Mouse (Mus musculus) layer of hippocampus, adult 9-11 months (tissue): ENCODE data around the gene Btbd2.

Source experiments
- DNase-seq: peaks from one replicate; pipeline ENCODE4 v3.0.0; 2022

Btbd2 gene

DNA sequence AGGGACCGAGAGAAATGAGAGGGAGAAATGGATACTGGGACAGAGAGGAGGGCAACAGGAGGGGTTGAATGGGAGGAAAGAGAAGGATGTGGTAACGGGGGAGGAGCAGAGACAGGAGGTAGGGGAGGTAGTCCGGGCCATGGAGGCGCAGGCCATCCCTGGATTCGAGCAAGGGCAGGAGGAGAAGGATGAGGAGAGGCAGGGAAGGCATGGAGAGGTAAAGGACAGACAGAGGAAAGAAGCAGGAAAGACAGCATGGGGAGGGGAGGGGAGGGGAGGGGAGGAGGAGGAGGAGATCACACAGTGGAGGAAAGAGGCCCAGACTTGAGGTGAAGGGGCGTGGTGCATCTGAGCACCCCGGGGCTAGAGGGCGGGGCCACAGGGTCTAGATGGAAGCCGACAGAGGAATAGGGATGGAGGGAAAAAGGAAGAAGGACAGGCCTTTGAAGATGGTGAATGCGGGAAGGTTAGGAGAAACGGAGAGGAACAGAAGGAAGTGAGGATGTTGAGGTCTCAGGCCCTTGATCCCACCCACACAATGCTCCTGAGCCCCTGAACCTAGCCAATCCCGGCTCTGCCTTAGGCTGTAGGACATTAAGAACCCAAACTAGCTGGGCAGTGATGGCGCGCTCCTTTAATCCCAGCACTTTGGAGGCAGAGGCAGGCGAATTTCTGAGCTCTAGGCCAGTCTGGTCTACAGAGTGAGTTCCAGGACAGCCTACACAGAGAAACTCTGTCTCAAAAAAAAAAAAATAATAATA, at the start of gene Btbd2:
TSS of gene Btbd2 (minus strand) at position 209 of the 761 bp plus-strand sequence.
- no peak for DNase-seq

DNA sequence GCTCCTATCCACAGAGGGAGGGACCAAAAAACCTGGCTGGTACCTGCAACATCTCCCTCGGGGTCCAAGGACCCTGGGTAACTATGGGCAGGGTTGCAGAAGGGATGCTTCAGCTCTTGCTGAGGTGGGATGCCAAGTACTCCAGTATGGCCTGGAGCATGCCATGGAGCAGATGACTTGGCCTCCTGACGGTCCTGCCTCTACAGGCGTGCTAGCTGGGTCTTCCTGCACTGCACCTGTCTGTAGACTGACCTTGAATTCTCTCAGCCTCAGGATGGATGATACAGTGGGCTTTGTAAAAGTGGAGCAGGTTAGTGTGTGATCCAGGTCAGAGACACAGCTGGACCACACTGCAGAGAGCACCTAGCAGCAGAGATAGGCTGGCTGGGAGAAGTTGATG, 48.6 kb upstream of the Btbd2 start:
- no peak for DNase-seq

DNA sequence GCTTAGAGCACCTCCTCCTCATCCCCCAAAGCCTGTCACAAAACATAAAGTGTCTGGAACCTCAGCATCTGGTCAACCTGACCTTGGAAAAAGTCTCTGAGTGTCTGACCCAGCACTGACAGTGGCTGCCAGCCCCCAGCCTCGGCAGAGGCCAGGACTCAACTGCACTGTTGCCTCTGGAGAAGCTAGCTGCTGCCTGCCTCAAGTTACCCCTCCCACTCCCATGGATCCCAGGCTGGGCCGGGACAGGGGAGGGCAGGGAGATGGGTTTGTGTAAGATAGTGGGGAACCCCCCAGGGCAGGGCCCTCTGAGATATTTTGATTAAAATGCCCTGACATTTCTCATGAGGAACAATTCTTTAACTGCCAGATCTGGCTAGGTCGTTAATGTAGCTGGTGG, 48.2 kb upstream of the Btbd2 start:
- DNase-seq: no peak

DNA sequence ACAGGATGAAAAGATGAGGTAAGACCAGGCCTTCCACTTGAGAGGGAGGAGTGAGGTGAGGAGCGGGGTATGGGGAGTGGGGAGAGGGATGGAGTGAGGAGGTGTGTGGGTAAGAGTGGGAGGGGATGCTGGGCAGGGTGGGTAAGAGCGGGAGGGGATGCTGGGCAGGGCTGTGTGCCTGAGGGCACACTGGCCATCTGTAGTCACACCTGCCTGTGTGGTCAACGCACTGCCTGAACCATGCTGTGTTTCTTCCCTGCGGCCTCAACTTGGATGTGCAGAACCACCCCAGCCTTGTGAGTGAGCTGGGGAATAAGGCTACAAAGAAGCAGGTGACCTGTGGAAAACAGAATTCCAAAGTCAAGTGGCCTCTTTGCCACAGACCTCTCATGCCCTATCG, 47.5 kb upstream of the Btbd2 start:
- no peak for DNase-seq

DNA sequence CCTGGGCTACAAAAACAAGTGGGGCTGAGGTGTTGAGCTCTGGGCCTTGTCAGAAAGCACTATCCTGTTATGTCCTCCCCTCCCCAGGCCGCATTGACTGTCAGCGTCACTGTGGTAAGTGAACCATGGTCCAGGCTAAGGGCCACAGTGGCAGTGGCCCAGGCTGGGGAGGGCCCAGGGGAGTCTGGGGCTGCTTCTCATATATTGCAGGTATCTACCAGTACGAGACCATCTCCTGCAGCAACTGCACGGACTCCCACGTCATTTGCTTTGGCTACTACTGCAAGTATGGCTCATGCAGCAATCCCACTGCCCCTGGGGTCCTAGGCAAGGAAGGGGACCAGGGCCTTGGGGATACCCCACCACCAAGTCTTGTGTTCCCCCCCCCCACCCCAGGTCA, 46.8 kb upstream of the Btbd2 start:
- DNase-seq: no peak

DNA sequence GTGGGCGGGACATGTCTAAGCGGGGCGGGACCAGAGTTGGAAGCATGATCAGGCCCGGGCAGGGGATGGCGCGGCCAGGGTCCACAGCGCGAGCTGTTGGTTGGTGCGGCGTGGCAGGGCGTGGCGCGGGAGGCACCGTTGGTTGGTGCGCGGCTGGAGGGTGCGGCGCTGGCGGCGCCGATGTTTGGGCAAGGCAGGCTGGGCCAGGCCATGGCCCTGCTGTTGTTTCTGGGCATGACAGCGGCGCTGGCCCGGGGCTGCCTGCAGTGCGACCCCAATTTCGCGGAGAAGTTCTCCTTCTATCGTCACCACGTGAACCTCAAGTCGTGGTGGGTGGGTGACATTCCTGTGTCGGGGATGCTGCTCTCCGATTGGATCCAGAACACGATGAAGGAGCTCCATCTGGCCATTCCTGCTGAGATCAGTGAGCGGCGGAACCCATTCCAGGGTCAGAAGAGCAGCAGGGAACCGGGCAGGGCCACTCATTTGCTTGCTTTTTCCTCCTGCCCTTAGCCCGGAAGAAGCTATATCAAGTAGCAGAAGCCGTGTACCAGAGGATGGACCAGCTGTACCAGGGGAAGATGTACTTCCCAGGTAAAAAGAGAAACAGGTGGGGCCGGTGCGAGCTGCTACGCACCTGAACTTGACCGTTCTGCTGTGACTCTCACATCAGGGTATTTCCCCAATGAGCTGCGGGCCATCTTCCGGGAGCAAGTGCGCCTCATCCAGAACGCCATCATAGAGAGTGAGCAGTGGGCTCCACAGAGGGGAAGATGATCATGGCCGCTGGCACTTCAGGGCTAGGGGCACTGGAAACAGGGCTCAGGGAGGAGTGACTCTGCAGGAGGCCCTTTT, 45.9 kb upstream of the Btbd2 start:
- DNase-seq: peak; percentile 98

DNA sequence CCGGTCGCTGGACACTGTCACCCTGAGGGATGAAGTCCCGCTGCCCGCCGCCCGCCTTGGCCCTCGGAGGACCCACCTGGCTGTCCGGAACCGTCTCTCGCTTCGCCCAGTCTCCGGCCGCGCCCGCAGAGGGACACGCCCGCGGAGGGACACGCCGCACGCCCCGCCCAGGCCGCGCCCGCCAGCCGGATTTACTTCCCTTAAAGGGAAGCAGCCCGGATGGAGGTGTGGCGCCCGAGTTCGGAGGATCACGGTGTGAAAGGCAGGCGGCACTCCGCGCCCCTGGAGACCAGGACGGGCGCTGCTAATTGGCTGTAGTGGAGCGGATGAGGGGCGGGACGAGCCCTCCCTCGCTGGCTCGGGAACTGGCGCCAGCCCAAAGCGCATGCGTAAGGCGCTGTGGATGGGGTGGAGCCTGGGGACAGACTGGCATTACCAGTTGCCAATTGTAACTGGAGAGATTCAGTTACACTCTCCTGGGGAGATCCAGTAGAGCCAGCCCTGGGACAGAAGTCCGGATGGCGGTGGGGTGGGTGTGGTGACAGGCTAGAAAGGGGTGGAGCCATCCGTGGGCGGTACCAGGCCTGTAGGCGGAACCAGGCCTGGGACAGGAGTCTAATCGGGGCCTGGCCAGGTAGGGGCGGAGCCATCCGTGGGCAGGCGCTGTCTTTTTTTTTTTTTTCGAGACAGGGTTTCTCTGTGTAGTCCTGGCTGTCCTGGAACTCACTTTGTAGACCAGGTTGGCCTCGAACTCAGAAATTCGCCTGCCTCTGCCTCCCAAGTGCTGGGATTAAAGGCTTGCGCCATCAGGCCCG, 45.1 kb upstream of the Btbd2 start, which contains the start of the genes Mob3a and Izumo4:
TSS of gene Mob3a (minus strand) at position 257 of the 815 bp plus-strand sequence.
TSS of gene Izumo4 (plus strand) at position 464 of the 815 bp plus-strand sequence.
- peak; percentile 100 for DNase-seq

DNA sequence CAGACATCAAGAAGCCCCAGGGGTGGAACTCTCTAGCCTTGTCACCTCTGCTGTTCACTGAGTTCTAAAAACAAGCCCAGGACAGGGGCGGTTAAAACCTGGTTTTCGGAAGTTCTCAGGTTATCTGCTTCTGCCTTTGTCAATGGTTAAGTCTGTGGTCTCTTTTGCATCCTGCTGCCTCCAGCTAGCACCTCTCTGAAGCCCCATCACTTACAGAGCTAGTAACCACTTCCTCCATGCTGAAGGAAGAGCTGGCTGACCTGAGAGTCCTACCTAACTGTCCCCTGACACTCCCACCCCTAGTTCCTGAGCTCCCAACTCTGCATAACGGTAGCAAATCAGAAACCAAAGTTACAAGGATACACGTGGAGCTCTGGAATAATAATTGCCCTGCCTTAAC, 43.9 kb upstream of the Btbd2 start:
- DNase-seq: no peak

DNA sequence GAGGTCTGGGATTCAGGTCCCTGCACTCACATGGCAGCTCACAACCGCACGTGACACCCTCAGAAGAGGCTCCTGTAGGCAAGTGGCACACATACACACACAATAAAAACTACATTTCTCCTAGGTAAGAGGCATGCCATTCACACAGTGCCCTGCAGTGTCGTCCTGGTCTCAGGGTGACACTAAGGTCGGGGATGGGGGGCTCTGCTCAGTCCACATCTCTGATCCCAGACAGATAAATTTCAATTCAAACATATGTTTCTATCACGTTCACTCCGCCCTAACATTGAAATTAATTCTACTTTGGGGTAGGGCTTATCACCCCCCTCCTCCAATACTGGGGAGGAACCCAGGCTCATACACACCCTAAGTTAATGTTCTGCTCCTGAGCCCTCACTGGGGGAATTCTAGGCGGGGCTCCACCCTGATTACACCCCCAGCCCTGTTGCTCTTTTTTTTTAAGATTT, 43.2 kb upstream of the Btbd2 start:
- DNase-seq: no peak

DNA sequence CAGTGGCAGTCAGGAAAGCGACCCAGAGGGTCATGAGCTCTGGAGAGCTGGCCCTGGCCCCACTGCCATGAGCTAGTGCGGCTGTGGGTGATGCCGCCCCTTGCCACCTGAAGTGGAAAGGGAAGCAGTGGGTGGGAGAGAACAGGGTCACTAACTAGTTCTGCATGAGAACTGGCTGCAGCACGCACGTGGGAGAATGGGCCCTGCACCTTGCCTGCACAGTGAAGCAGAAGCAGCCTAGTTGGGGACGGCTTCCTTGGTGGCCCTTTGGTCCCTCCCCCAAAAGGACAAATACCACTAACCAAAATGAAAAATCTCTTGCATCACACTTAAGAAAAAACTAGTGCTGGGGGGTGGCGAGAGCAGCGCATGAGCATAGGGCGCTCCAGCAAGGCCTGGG, 41.7 kb upstream of the Btbd2 start:
- DNase-seq: no peak

DNA sequence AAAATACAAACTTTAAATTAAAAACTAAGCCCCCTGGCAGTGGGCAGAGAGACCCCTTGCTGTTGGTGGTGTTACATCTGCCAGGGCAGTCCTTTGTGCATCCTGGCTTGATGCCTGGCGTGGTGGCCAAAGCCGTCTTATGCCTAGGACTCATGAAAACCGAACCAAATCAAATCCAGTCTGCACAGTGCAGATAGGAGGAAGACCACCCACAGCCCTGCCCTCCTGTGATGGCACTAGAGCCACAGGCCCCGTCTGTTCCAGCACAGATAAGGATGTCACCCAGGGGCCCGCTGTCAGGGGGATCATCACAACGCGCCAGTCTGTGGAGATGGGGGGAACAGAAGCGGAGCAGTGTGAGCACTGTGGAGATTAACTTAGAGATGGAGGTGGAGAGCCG, 40.9 kb upstream of the Btbd2 start:
- DNase-seq: no peak

DNA sequence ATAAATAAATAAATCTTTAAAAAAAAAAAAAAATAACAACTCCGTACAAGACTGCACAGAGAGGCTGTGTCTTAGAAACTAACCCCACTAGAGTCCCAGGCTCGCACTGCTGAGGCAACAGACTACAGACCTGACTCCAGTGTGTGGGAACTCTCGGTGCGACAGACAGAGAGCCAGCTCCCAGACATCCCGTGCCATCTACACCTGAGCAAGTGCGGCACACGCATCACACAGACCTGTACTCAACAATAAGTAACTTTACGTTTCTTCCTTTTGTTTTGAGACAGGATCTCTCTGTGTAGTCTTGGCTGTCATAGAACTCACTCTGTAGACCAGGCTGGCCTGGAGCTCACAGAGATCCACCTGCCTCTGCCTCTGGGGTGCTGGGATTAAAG, 40.5 kb upstream of the Btbd2 start:
- DNase-seq: no peak

DNA sequence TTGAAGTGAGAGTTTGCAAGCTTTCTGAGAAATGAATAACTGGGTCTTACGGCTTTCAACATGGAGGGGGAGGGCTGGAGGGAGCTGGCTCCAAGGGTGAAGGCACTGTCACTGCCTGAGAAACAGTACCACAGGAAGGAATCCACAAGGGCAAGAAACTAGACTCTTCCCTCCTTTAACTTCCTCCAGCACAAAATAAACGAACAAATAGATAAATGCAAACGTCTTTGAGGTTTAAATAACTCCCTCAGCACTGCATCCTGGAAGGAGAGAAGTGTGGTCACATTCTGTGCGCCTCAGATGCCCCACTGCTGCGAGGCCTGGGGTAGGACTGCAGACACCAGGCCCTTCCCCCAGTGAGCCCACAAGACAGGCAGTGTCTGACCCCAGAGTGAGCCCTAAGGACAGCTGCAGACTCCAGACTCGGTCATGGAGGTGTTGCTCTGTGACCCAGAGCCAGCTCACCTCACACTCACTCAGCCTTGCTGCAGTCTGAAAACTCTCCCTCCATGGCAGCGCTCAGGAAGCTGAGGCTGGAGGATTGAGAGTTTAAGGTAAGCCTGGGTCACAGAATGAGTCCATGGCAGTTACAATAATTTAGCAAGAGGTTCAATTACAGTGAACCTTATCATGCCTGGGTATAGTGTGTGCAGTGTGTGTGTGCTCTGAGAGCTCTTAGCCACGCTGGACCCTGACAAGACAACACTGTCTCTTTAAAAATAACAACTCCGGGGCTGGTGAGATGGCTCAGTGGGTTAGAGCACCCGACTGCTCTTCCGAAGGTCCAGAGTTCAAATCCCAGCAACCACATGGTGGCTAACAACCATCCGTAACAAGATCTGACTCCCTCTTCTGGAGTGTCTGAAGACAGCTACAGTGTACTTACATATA, 39.9 kb upstream of the Btbd2 start:
- no peak for DNase-seq

DNA sequence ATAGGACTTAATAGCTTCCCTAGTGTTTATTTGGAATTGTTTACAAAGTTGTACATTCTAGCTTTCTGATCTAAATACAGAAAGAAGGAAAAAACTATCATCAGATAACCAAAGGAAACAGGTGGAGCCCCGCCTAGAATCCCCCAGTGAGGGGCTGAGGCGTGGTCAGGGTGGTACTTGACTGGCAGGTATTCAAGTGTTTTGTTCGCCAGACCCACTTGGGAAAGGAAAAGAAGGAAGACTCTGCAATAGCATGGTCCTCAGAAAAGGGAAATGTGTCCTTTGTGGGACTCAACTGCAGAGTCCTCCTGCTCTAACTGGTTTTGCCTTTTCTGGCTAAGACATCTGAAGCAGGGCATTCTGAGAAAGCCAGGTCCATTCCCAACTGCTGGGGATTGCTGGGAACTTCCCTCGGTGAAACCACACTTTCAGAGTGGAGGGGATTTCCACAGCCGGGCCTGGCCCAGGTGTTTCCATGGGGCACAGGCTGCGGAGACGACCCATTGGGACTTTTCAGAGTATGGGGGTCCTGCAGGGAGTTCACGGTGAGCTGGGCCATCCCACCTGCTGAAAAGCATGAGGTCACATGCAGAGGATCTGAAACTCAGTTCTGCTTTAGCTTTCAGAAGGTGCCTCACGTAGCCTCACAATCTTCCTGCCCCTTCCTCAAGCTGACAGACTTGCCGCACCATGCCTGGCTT, 39.1 kb upstream of the Btbd2 start:
- DNase-seq: no peak

DNA sequence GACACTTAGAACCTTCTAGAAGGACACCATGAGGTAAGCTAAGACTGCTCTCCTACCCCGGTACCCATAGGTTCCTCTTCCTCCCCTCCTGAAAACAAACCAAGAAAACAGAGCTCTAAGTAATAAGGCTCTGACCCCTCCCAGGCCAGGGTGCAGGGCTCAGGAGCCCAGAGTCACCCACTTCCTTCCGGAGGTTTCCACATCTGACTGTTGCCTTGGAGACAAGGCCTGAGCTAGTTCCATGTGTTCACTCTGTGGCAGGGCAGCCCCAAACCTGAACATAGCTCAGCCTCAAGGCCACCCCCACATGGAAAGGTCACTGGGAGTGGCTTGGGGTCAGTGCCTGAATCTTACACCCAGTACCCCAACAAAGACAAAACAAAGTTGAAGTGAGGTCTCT, 38.3 kb upstream of the Btbd2 start:
- DNase-seq: peak; percentile 83

DNA sequence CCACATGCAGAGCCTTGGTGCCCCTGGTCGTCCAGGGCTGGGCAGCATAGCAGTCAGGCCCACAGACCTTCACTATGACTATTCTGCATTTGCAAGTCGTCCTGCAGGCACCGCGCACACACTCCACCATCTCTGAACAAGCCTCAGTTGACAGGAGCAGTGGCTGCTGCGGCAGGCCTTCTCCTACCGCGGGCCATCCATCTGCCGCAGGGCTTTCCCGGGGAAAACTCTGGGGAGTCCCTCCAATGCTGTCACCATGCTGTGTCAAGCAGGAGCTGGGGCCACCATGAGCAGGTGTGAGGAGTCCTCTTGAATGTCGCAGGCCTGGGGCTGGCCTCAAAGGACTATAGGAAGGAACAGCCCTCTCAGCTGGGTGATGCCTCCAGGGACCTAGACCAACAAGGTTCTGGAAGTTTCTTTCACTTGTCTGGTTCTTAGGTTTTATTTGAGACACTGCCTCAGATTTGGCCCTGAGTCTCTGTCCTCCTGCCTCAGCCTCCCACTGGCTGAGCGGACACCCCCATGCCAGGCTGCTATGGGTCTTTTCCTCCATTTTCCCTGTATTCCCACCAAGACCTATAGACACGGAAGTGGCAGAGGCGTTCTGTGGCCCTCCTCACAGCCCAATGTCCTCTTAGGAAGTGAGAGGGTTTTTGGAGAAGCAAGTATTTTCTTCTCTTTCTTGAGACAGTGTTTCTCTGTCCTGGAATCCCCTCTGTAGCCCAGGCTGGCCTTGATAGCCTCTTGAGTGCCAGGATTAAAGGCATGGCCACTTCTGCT, 37.5 kb upstream of the Btbd2 start:
- no peak for DNase-seq

DNA sequence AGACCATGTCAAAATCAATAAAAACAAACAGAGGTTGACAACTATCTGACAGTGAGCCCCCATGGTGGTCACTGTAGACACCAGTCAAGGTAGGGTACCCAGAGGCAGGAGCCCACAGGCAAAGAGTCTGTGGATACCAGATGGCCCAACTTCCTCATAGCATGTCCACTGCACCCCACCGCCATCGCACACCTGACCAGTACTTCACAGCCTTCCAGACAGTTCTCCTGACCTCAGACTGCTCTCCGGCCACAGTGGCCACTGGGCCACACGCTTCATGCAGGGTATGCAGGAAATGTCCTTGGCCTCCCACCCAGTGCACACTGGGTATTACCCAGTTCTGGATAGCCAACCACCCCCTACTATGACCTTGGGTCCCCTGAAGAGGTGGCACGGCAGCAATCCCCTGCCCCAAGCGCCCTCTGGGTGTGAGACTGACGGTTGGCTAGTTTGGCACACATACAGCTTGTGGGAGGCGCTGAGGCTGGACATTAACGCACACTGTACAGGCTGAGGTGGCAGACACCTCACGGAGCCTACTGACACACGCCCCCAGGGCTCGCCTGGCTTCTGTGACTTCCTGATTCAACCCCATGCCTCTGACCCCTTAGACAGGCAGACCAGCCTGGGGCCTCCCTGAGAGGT, 36.7 kb upstream of the Btbd2 start:
- DNase-seq: no peak

DNA sequence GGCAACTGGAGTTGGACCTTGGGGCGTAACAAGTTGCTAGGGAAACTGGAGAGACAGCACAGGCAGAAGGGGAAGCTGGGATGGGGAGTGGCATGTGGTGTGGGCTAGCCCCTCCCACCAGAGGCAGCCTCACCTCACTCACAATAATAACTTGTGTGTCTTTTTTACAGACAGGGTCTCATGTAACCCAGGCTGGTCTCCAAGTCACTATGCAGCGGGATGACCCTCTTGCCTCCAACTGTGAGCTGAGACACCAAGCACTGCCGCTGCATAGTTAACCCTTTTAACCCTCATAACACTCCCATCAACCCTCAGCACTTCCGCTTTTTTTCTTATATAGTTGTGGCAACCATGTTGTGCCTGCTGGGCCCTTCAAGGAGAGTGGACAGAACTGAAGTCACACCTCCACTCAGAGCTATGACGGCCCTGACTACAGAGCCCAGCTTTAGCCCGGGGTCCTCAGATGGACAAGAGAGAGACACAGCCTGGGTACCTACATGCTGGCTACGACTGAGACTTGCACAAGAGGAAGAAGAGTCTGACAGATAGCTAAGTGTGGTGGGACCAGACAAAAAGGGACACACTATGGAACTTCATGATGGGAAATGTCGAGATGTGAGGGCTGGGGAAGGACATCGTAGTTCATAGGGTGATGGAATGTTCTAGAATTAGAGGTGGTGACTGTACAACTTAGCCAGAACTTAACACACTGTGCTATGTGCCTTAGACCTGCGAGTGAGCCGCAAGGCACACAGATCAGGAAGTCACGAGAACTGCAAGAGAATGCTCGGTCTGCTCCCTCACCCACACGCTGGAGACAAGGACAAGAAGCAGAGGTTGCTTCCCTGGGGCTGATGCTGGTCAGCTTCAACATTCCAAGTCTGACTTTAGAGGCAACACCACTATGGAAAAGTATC, 35.6 kb upstream of the Btbd2 start:
- peak; percentile 56 for DNase-seq

DNA sequence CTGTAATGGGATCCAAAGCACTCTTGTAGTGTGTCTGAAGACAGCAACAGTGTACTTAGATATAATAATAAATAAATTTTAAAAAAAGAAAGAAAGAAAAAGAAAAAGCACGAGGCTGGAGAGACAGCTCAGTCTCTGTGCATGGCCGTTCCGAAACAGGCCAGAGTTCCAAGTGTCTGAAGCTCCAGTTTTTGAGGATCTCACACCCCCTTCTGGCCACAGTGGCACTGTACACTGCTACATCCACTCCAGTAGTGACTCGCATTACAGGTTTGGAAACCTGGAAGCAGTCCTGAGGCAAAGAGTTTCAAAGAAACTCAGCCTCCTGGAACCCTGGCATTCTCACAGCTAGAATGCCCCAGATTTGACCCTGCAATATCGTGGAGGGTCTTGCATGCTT, 31.0 kb upstream of the Btbd2 start:
- peak; percentile 58 for DNase-seq
